Mouse (Mus musculus) hindbrain, embryonic 16.5 days (tissue): Measurements from ENCODE around the gene Tlr12. TPM values are rescaled to one million over a fixed set of nuclear protein-coding genes. Genes with fewer than 3 reads are reported as not detected.
A peak's percentile ranks its signal among the peaks of the same experiment; 100 is the strongest.
"Not testable (repeated sequence)": the region's sequence is repeated elsewhere in the genome, so short reads cannot be mapped to it uniquely, and the experiment has no call there.

Experiments used
- ATAC-seq: fragments of 200-750 bp; cut with Nextera tagmentation; 2 replicates; pipeline ENCODE4 v1.8.0; 2017; ENCODE audit warnings: moderate TSS enrichment, moderate library complexity
- H3K27ac ChIP-seq: fragments of 300-500 bp; sonication (generic); 2 replicates; pipeline ENCODE4 v1.5.1; 2014; ENCODE audit warnings: low read depth, mild to moderate bottlenecking, control low read depth, low read length, moderate library complexity
- H3K27me3 ChIP-seq: fragments of 300-500 bp; sonication (generic); replicated peaks from 2 replicates; pipeline ENCODE4 v1.6.1; 2014; ENCODE audit warnings: low read length; ENCODE audit not compliant: control insufficient read depth, insufficient read depth
- H3K36me3 ChIP-seq: fragments of 300-500 bp; sonication (generic); 2 replicates; pipeline ENCODE4 v1.6.1; 2014; ENCODE audit warnings: mild to moderate bottlenecking, low read length, moderate library complexity, mixed read lengths; ENCODE audit not compliant: control insufficient read depth, insufficient read depth
- H3K4me1 ChIP-seq: fragments of 300-500 bp; sonication (generic); 2 replicates; pipeline ENCODE4 v1.6.1; 2014; ENCODE audit warnings: low read depth, low read length; ENCODE audit not compliant: control insufficient read depth, insufficient read depth
- H3K4me2 ChIP-seq: fragments of 300-500 bp; sonication (generic); 2 replicates; pipeline ENCODE4 v1.6.1; 2014; ENCODE audit warnings: mild to moderate bottlenecking, low read length, control low read depth, moderate library complexity
- H3K4me3 ChIP-seq: fragments of 300-500 bp; sonication (generic); 2 replicates; pipeline ENCODE4 v1.5.1; 2014; ENCODE audit warnings: mild to moderate bottlenecking, low read length, control low read depth, moderate library complexity
- H3K9ac ChIP-seq: fragments of 300-500 bp; sonication (generic); 2 replicates; pipeline ENCODE4 v1.6.1; 2014; ENCODE audit warnings: low read depth, mild to moderate bottlenecking, control low read depth, low read length, moderate library complexity
- H3K9me3 ChIP-seq: fragments of 300-500 bp; sonication (generic); 2 replicates; pipeline ENCODE4 v1.6.1; 2014; ENCODE audit warnings: mild to moderate bottlenecking, low read length, moderate library complexity; ENCODE audit not compliant: control insufficient read depth
- WGBS: fragments of 180-500 bp; shearing (Covaris S2); extraction: QIAGEN DNeasy Blood & Tissue Kit; methylation state at CpG from one replicate; pipeline ENCODE4 v1.1.7; 2014; 5-methylcytosine and 5-hydroxymethylcytosine counted together
- polyA plus RNA-seq: library from polyadenylated mRNA; unstranded; fragments of >200 nt; fragmentation: Nextera tagmentation; extraction: Ambion mirVana; gene quantifications from 2 replicates; pipeline ENCODE4 v1.2.1, GENCODE M21; 2015

Gene Tlr12
- 1.6 and 2.0 TPM in 2 replicates for polyA plus RNA-seq

DNA sequence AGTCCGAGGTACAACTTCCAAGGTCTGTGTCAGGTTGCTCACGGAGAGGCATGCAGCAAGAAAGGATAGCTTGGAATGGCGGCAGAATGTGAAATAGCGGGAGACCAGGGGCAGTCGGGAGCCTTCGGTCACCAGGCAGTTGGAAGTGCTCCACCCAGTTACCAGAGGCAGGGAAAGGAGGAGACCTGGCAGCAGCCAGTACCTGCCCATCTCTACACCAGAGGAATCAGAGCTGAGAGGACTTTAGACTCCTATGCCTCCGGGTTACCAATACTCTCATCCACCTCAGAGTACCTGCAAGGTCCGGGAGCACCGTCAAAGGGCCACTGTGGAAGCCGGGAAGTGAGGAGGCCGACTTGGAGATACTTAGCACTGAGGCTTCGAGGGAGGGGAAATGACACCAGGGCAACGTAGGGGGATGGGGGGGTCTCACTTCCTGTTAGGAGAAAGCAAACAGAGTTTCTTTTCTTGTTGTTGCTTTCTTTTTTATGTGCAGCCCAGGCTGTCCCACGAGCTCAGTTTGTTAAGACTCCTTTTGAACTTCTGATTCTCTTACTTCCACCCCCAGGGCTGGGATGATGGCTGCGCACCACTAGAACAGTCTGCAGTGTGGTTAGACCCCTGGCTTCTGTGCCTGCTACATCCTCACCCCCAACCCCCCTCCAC lies at the start of gene Tlr12:
Gene Tlr12, minus strand, starts transcription at position 374 of the 666 bp plus-strand sequence.
- Histone ChIP-seq H3K27ac (no peak within 1 kb of the TSS), H3K9ac (no peak within 1 kb of the TSS), H3K4me2 (no peak within 1 kb of the TSS), H3K4me3 (no peak within 1 kb of the TSS), H3K27me3 (no peaks in the 10 kb centered on the region), H3K36me3 (no peaks in the 10 kb centered on the region), H3K4me1 (no peaks in the 10 kb centered on the region), H3K9me3 (no peaks in the 10 kb centered on the region)
- ATAC-seq, result no peak
- 77% methylated on average over 15 of the region's 15 CpGs for WGBS

DNA sequence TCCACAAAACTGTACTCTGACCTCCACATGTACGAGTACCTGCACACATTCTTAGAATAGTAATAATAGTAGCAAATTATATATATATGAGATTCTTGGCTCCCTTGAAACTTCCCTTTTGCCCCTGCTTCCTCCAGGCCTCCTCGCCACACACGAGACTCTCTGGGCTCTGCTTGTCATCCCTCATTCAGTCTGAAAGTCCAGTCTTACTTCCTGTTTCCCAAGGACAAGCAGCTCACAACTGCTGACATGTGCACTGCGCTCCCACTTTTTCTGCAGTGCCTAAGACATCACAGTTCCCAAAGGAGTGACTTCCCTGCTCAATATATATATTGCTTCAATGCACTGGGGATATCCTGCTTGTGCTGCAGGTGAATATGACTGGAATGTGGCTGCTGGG lies 48.8 kb upstream of the Tlr12 start:
- H3K4me2 ChIP-seq, H3K27me3 ChIP-seq, H3K27ac ChIP-seq, H3K4me3 ChIP-seq, ATAC-seq, H3K9me3 ChIP-seq, H3K9ac ChIP-seq, H3K36me3 ChIP-seq: not testable (repeated sequence)
- 78% methylated on average over 4 of the region's 4 CpGs for whole genome bisulfite sequencing
- H3K4me1 ChIP-seq, result peaks cover 12% of the 10 kb centered on the region

DNA sequence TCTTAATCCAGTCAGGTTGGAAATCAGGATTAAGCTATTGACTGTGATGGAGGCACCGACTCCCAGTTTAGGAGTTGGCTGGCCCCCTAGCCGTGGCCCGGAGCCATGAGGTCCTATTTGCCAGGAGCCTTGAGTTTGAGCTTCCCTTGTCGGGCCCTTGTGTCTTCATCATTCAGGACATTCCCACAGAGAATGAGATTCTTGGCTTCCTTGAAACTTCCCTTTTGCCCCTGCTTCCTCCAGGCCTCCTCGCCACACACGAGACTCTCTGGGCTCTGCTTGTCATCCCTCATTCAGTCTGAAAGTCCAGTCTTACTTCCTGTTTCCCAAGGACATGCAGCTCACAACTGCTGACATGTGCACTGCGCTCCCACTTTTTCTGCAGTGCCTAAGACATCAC lies 47.9 kb upstream of the Tlr12 start:
- not testable (repeated sequence) for H3K4me1 ChIP-seq, H3K9me3 ChIP-seq, H3K9ac ChIP-seq, H3K4me3 ChIP-seq, H3K4me2 ChIP-seq, H3K36me3 ChIP-seq, H3K27me3 ChIP-seq, ATAC-seq, H3K27ac ChIP-seq
- 76% methylated on average over 7 of the region's 7 CpGs for WGBS

DNA sequence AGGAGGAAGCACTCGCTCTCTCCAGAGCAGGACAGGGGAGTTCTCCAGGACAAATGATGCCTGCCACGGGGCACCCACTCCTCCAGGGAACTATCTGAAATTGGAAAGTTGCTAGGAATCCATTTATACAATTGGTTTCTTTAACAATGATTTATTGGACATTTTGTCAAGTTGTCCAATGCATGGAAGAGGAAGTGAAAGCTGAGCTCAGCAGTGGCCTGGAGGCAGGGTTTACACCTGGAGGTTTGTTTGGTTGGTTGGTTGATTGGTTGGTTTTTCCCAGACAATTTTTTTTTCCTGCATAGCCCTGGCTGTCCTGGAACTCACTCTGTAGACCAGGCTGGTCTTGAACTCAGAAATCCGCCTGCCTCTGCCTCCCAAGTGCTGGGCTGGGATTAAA lies 45.6 kb upstream of the Tlr12 start:
- Histone ChIP-seq H3K4me3 (no peak overlapping the region), H3K4me1 (no peaks in the 10 kb centered on the region), H3K4me2 (no peak overlapping the region), H3K36me3 (no peaks in the 10 kb centered on the region), H3K27me3 (no peaks in the 10 kb centered on the region), H3K9me3 (no peaks in the 10 kb centered on the region), H3K27ac (no peak overlapping the region), H3K9ac (no peak overlapping the region)
- no peak for ATAC-seq
- WGBS, result 73% methylated on average over 3 of the region's 3 CpGs

GRCm38 (mm10) chr4:128661063-128661462 lies 42.6 kb upstream of the Tlr12 start:
- 87% methylated on average over 8 of the region's 8 CpGs for WGBS

GRCm38 (mm10) chr4:128660196-128660595 lies 41.8 kb upstream of the Tlr12 start:
- WGBS, result 89% methylated on average over 8 of the region's 8 CpGs
- H3K36me3 ChIP-seq, result no peaks in the 10 kb centered on the region
- no peak for ATAC-seq
- H3K27ac ChIP-seq, result no peak overlapping the region
- H3K9me3 ChIP-seq, result no peaks in the 10 kb centered on the region
- H3K4me1 ChIP-seq, result peaks cover 14% of the 10 kb centered on the region
- H3K9ac ChIP-seq, result no peak overlapping the region
- H3K4me3 ChIP-seq, result no peak overlapping the region
- H3K27me3 ChIP-seq, result no peaks in the 10 kb centered on the region
- no peak overlapping the region for H3K4me2 ChIP-seq

More at GRCm38 (mm10) chr4:128661063-128661462, 42.6 kb upstream of the Tlr12 start:
- no peak overlapping the region for H3K4me2 ChIP-seq
- H3K9ac ChIP-seq, result no peak overlapping the region
- H3K4me1 ChIP-seq, result peaks cover 8% of the 10 kb centered on the region
- ATAC-seq, result no peak
- no peaks in the 10 kb centered on the region for H3K27me3 ChIP-seq
- no peaks in the 10 kb centered on the region for H3K9me3 ChIP-seq
- no peak overlapping the region for H3K4me3 ChIP-seq
- no peaks in the 10 kb centered on the region for H3K36me3 ChIP-seq
- no peak overlapping the region for H3K27ac ChIP-seq

DNA sequence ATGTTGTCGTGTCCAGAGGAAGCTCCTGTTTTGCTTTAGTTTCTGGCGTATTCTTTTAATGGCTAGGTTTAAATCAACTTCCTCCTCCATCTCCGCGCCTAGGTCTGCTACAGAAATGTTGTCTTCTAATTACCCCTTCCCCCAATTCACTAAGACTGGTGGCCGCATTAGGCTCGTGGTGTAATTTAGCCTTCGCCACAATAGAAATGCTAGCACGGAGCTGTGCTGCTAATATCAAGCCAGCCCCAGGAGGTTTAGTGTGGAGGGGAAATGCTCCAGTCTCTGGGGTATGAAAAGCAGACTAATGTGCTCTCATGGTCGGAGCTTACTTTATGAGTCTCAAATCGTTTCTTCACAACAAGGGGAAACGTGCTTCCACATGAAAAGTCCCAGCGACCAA lies 37.0 kb upstream of the Tlr12 start:
- H3K36me3 ChIP-seq, result no peaks in the 10 kb centered on the region
- peaks cover 25% of the 10 kb centered on the region for H3K4me1 ChIP-seq
- H3K27ac ChIP-seq, result peak overlapping the region; percentile 90
- H3K4me2 ChIP-seq, result peak overlapping the region; percentile 85
- 5% methylated on average over 12 of the region's 12 CpGs for WGBS
- H3K4me3 ChIP-seq, result peak overlapping the region; percentile 79
- ATAC-seq, result no peak
- no peaks in the 10 kb centered on the region for H3K27me3 ChIP-seq
- H3K9me3 ChIP-seq, result no peaks in the 10 kb centered on the region
- peak overlapping the region; percentile 85 for H3K9ac ChIP-seq

DNA sequence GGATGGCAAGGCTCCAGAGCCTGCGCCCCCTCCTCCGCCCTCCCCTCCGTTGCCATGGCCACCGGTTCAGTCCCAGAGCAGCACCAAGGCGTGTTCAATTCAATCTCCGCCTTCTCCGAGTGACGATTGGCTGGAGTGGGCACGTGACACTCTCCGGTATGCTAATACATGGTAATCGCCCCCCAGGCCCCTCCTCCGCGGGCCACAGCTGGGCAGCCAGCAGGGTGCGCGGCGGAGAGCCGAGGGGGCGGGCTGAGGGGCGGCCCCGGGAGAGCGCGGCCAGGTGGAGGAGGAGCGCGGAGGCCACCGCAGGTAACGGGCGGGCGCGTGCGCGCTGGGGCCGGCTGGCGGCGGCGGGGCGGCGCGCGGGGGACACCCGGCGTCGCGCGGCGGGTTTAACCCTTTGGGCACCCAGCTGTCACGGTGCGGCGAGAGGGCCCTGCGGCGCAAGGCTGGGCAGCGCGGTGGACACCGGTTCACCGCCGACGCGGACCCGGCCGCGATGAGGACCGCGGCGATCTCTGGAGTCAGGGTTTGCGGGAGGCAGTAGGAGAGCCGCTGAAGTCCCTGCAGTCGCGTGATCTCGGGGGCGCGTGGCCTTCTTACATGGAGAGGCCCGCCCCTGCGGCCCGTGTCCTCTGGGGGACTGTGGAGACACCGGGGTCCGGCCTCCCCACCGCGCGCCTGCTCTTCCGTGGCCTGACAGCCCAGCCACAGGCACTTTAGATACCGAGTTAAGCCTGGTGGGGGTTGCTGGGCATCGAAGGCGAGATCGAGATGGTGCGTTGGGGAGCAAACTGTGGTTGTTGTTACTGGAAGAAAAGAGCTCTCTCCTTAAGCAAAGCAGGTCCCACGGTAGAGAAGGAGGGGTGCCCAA lies 36.3 kb upstream of the Tlr12 start, which contains the start of gene Phc2:
Gene Phc2, plus strand, starts transcription at position 198 of the 877 bp plus-strand sequence.
- WGBS, result under 1% methylated on average over 51 of the region's 85 CpGs
- Histone ChIP-seq H3K4me1 (peaks cover 25% of the 10 kb centered on the region), H3K4me2 (peak within 1 kb of the TSS; percentile 85), H3K4me3 (peak within 1 kb of the TSS; percentile 79), H3K9ac (peak within 1 kb of the TSS; percentile 85), H3K27me3 (no peaks in the 10 kb centered on the region), H3K36me3 (no peaks in the 10 kb centered on the region), H3K27ac (peak within 1 kb of the TSS; percentile 90), H3K9me3 (no peaks in the 10 kb centered on the region)
- ATAC-seq, result peak; percentile 96

DNA sequence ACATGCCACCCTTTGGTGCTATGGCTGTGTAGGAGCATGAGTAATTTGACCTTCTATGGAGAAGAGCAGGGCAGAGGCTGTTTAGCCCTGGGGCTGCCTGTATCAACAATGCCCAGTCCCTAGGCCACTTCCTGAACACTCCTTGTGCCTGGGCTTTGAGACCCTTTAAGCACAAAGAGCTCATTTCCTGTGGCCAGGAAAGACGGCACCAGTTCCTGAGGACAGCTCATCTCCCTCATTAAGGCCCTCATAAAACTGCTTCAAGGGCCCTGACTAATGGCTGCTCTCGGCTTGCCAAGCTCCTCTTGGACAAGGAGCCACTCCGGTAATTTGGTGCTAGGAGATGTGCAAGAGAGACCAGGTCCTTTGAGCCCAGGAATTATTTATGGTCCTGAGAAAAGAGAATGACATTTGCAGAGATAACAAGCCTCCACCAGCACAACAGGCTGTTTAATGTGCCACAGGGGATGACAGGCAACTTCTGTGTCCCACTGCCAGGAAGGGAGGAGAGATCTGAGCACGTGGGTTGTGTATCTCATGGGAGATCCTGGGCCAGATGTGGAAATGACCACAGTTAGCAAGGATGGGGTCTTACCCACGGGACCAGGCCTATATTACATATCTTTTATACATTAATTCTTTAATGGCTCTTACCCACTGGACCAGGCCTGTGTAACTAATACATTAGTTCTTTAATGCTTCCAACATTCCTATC lies 34.3 kb upstream of the Tlr12 start:
- H3K4me3 ChIP-seq, result no peak overlapping the region
- no peaks in the 10 kb centered on the region for H3K9me3 ChIP-seq
- no peak for ATAC-seq
- peak overlapping the region; percentile 15 for H3K9ac ChIP-seq
- 34% methylated on average over 5 of the region's 5 CpGs for WGBS
- no peaks in the 10 kb centered on the region for H3K27me3 ChIP-seq
- H3K4me2 ChIP-seq, result no peak overlapping the region
- H3K4me1 ChIP-seq, result peaks cover 25% of the 10 kb centered on the region
- H3K27ac ChIP-seq, result peak overlapping the region; percentile 41
- no peaks in the 10 kb centered on the region for H3K36me3 ChIP-seq
